Mouse (Mus musculus) embryo, embryonic 9.5 days (tissue): ENCODE data around the gene Gm11084.

ENCODE experiments used
- DNase-seq: peaks from one replicate; pipeline ENCODE4 v3.0.0-alpha.2; 2017; ENCODE audit errors: extremely low spot score

The Gm11084 gene

DNA sequence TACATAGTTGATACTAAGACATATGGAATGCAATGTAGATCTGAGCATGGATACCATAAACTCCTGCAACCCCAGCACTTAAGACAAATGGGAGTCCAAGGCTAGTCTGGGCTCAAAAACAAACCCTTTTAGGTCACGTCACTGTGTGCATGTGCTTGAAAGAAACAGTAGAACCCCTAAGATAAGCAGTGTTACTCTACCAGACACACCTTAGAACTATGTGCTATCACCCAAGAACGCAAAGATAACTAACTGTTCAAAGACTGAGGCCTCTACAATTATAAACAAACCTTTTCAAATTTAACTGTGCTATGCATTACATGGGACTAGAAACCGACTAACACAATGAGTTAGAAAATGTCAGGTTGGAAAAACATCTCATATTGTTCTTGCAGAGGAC lies 33.5 kb downstream of the Gm11084 start:
- DNase-seq: no peak

DNA sequence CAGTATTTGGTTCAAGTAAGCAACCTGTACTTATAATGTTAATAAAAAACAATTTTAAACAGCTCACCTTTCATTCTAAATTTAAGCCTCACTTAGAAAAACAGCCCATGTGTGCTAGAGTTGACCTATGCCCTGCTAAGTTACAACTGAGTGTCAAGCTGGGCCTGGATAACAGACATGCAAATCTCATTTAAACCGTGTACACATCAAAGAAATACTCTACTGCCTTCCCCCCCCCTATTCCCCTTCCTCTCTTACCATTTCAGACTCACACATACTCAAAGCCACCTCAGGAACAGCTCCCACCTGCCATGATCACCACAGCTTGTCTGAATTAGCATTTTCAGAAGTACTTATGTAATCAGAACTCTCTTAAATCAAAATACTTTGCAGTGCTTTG lies 50.6 kb downstream of the Gm11084 start:
- DNase-seq: no peak

DNA sequence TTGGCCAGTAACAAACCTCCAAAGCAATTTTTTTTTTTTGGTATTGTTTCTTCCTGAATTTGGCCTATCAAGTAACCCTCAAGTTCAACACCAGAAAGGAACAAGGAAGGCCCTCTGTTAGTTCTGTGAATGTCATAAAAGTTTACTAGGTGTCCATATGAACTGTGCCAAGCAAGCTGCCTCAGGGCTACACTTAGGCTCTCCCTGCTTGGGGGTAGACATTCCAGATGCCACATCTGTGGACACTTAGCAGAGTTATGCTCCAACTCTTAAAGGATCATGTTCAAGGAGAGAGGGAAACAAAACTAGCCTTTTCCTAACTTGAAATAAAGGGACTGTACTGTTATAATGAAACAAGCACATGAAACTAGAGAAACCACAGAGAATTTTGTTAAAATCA lies 54.3 kb downstream of the Gm11084 start:
- no peak for DNase-seq

DNA sequence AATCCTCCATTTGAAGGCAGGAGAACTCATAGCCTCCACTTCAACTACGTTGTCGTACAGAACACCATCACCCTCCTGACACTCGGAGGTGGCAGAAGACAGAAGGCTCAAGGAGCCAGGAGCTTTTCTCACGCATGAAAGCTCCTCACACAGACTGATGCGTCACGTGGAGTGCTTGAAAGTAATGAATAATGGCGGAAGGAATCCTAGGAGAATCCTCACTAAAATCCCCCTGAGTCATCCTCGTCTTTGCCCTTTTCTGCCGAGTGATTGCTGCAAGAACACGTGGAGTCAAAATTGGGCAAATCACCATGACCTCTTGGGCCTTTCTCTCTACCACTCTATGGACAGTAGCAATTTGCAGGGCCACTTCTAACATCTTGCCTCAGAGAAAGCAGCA lies 61.5 kb downstream of the Gm11084 start:
- DNase-seq: no peak
